Mouse (Mus musculus): ENCODE measurements around the gene Crtc3. TPM values are rescaled to one million over a fixed set of nuclear protein-coding genes. Genes with fewer than 3 reads are reported as not detected.
A peak's percentile ranks its signal among the peaks of the same experiment; 100 is the strongest.

The Crtc3 gene
- total and polyA plus RNA-seq, 2 experiments = 3.0 to 12.9 TPM

DNA sequence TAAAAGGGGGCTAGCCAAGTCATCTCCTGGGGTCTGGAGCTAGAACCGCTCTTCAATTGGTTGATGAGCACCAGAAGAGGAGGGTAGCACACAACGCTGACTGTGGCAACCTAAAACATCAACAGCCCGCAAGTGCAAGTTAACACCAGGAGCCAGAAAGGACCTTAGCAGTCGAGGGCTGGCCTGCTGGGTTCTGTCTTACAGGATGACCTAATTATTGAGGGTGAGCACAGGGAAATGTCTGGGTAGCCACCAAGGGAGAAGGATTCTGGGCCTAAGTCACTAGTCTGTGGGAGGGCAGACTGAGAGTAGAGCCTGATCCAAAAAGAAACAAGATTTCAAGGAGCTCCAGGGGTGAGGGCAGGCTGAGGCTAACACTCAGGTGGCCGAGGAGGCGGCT, 56.7 kb downstream of the Crtc3 start:
- no peak overlapping the region for H3K27ac ChIP-seq (replicated peaks; ENCODE audit: insufficient read depth, low read depth, low read length)
- H3K9ac ChIP-seq (ENCODE audit: low read depth, low read length) = no peak overlapping the region
- no peak for DNase-seq (ENCODE audit: extremely low read depth, low read depth, low spot score)
- H3K4me1 ChIP-seq (ENCODE audit: control insufficient read depth, insufficient read depth, low read length) = peaks cover 22% of the 10 kb centered on the region
- no peaks in the 10 kb centered on the region for H3K36me3 ChIP-seq (ENCODE audit: control insufficient read depth, insufficient read depth, low read length)
- peaks cover 9% of the 10 kb centered on the region; the same call in 1 of the 2 replicates for H3K79me2 ChIP-seq (ENCODE audit: control insufficient read depth, insufficient read depth, low read length)
- no peaks in the 10 kb centered on the region for H3K27me3 ChIP-seq (ENCODE audit: control insufficient read depth, insufficient read depth, low read length)
- WGBS = 87% methylated on average over 6 of the region's 6 CpGs
- no peak overlapping the region for H3K4me3 ChIP-seq (ENCODE audit: insufficient read depth, low read depth, low read length)
- TF ChIP-seq POLR2A (IDR thresholded peaks at IDR 0.05; ENCODE audit: extremely low read depth, insufficient read depth, low read length) (no peak), CTCF (IDR thresholded peaks at IDR 0.05; ENCODE audit: low read depth, low read length) (no peak)

DNA sequence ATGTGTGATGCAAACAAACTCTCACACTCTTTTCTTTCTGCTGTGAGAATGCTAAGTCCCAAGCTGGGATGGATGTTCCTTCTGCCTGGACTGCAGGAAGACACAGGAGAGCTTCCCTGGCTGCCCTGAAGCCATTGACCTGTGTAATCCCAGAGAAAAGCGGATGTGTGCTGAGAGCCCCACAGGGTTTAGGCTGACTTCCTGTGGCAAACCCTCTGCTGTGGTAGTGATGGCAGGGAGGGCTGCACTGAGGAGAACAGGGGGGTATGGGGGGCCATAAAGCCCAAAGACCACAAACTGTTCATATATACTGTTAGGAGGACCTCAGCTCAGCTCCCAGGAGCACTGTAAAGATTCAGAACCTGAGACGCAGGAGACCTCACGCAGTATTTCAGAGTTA, 57.3 kb downstream of the Crtc3 start:
- no peaks in the 10 kb centered on the region for H3K27me3 ChIP-seq (ENCODE audit: control insufficient read depth, insufficient read depth, low read length)
- no peak overlapping the region for H3K4me3 ChIP-seq (ENCODE audit: insufficient read depth, low read depth, low read length)
- WGBS = 87% methylated on average over 3 of the region's 3 CpGs
- H3K36me3 ChIP-seq (ENCODE audit: control insufficient read depth, insufficient read depth, low read length) = no peaks in the 10 kb centered on the region
- H3K27ac ChIP-seq (replicated peaks; ENCODE audit: insufficient read depth, low read depth, low read length) = no peak overlapping the region
- no peak for DNase-seq (ENCODE audit: extremely low read depth, low read depth, low spot score)
- TF ChIP-seq CTCF (IDR thresholded peaks at IDR 0.05; ENCODE audit: low read depth, low read length) (no peak), POLR2A (IDR thresholded peaks at IDR 0.05; ENCODE audit: extremely low read depth, insufficient read depth, low read length) (no peak)
- no peak overlapping the region for H3K9ac ChIP-seq (ENCODE audit: low read depth, low read length)
- H3K79me2 ChIP-seq (ENCODE audit: control insufficient read depth, insufficient read depth, low read length) = peaks cover 9% of the 10 kb centered on the region; the same call in 1 of the 2 replicates
- peaks cover 18% of the 10 kb centered on the region for H3K4me1 ChIP-seq (ENCODE audit: control insufficient read depth, insufficient read depth, low read length)

DNA sequence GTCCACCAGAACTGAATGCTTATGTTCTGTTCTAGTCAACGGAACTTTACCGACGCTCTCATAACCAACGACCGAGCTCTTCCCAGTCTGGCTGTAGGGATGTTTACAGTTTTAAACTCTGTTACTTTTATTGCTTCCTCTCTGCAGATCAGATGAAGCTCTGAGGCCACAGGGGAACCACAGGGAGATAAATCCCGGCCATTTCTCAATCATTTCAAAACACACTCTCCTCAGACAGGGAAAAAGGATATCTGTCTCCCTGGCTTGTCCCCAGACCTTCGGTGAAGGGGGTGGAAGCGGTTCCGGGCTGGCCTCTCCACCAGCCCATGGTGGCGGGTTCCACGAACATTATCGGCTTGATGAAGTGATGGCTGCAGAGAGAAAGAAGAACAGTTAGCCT, 59.3 kb downstream of the Crtc3 start:
- no peaks in the 10 kb centered on the region for H3K36me3 ChIP-seq (ENCODE audit: control insufficient read depth, insufficient read depth, low read length)
- TF ChIP-seq POLR2A (IDR thresholded peaks at IDR 0.05; ENCODE audit: extremely low read depth, insufficient read depth, low read length) (no peak), CTCF (IDR thresholded peaks at IDR 0.05; ENCODE audit: low read depth, low read length) (no peak)
- peaks cover 10% of the 10 kb centered on the region for H3K4me1 ChIP-seq (ENCODE audit: control insufficient read depth, insufficient read depth, low read length)
- peaks cover 6% of the 10 kb centered on the region; the same call in 1 of the 2 replicates for H3K79me2 ChIP-seq (ENCODE audit: control insufficient read depth, insufficient read depth, low read length)
- no peaks in the 10 kb centered on the region for H3K27me3 ChIP-seq (ENCODE audit: control insufficient read depth, insufficient read depth, low read length)
- WGBS = 68% methylated on average over 12 of the region's 12 CpGs
- no peak for DNase-seq (ENCODE audit: extremely low read depth, low read depth, low spot score)
- H3K27ac ChIP-seq (replicated peaks; ENCODE audit: insufficient read depth, low read depth, low read length) = peak overlapping the region; percentile 20; the same call in 1 of the 2 replicates
- no peak overlapping the region for H3K4me3 ChIP-seq (ENCODE audit: insufficient read depth, low read depth, low read length)
- no peak overlapping the region for H3K9ac ChIP-seq (ENCODE audit: low read depth, low read length)

DNA sequence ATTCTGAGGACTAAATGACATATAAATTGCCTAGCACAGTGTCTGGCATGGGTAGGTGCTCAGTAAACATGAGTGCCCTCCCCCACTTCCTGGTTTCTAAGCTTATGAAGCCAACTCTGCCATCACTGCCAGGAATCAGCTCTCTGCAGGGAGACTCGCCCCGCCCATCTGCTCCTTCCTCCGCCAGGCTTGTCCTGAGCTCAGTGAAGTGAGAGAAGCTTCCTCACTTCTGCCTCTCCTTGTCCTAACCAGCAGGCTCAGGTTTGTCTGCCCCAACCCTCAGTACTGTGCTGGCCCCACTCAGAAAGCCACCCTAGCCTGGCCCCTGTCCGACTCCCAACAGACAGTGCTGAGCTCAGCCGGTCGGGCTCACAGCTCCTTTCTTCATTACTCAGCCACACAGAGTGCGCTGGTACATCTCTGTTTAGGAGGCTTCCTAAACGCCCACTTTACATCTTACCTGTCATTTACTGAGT, 59.9 kb downstream of the Crtc3 start:
- H3K79me2 ChIP-seq (ENCODE audit: control insufficient read depth, insufficient read depth, low read length) = peaks cover 6% of the 10 kb centered on the region; the same call in 1 of the 2 replicates
- peak; percentile 58 for DNase-seq (ENCODE audit: extremely low read depth, low read depth, low spot score)
- no peak for TF ChIP-seq POLR2A (IDR thresholded peaks at IDR 0.05; ENCODE audit: extremely low read depth, insufficient read depth, low read length)
- TF ChIP-seq CTCF (IDR thresholded peaks at IDR 0.05; ENCODE audit: low read depth, low read length) = no peak
- no peak overlapping the region for H3K4me3 ChIP-seq (ENCODE audit: insufficient read depth, low read depth, low read length)
- H3K9ac ChIP-seq (ENCODE audit: low read depth, low read length) = no peak overlapping the region
- H3K27me3 ChIP-seq (ENCODE audit: control insufficient read depth, insufficient read depth, low read length) = no peaks in the 10 kb centered on the region
- H3K4me1 ChIP-seq (ENCODE audit: control insufficient read depth, insufficient read depth, low read length) = peaks cover 10% of the 10 kb centered on the region
- peak overlapping the region; percentile 20 for H3K27ac ChIP-seq (replicated peaks; ENCODE audit: insufficient read depth, low read depth, low read length)
- H3K36me3 ChIP-seq (ENCODE audit: control insufficient read depth, insufficient read depth, low read length) = no peaks in the 10 kb centered on the region
- whole genome bisulfite sequencing = 42% methylated on average over 8 of the region's 8 CpGs

DNA sequence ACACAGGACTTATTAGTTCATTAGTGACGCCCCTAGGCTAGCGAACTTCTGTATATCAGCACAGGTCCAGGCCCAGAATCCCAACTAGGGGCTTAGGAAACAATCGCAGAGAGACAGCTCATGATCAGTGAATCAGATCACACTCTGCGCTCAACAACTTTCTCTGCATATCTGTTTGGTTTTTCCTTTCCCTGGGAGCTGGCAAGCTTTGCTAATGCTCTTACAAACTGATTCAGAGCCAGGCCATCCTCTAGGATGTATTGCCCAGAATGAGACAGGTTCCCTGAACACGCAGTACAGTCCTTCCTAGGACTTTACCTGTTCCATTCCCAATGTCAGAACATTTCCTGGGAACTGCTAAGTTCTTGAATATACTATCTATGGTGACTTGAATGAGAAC, 61.7 kb downstream of the Crtc3 start:
- 93% methylated on average over 5 of the region's 5 CpGs for WGBS
- Histone ChIP-seq H3K27me3 (ENCODE audit: control insufficient read depth, insufficient read depth, low read length) (no peaks in the 10 kb centered on the region), H3K4me1 (ENCODE audit: control insufficient read depth, insufficient read depth, low read length) (peaks cover 10% of the 10 kb centered on the region), H3K36me3 (ENCODE audit: control insufficient read depth, insufficient read depth, low read length) (no peaks in the 10 kb centered on the region), H3K27ac (replicated peaks; ENCODE audit: insufficient read depth, low read depth, low read length) (no peak overlapping the region), H3K79me2 (ENCODE audit: control insufficient read depth, insufficient read depth, low read length) (no peaks in the 10 kb centered on the region), H3K9ac (ENCODE audit: low read depth, low read length) (no peak overlapping the region), H3K4me3 (ENCODE audit: insufficient read depth, low read depth, low read length) (no peak overlapping the region)
- TF ChIP-seq POLR2A (IDR thresholded peaks at IDR 0.05; ENCODE audit: extremely low read depth, insufficient read depth, low read length) (no peak), CTCF (IDR thresholded peaks at IDR 0.05; ENCODE audit: low read depth, low read length) (no peak)
- no peak for DNase-seq (ENCODE audit: extremely low read depth, low read depth, low spot score)

DNA sequence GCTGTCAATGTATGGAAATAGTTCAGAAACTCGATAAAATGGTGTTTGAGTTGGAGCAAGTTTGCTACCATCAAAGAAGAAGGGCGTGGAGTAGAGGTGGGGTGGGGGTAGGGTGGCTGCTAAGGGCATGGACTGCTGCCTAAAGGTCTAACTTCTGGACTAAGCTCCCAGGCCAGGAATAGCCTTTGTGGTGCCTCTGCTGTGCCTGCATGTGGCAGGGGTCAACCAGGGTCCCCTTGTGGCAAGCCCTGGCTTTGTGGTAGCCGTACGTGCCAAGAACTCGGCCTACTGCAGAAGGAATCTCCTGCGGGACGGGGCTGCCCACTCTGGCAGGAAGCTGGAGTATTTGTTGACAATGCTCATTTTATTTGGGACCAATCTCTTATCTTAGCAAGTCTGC, 62.8 kb downstream of the Crtc3 start:
- Histone ChIP-seq H3K79me2 (ENCODE audit: control insufficient read depth, insufficient read depth, low read length) (no peaks in the 10 kb centered on the region), H3K27me3 (ENCODE audit: control insufficient read depth, insufficient read depth, low read length) (no peaks in the 10 kb centered on the region), H3K36me3 (ENCODE audit: control insufficient read depth, insufficient read depth, low read length) (no peaks in the 10 kb centered on the region), H3K4me3 (ENCODE audit: insufficient read depth, low read depth, low read length) (no peak overlapping the region), H3K9ac (ENCODE audit: low read depth, low read length) (no peak overlapping the region), H3K27ac (replicated peaks; ENCODE audit: insufficient read depth, low read depth, low read length) (no peak overlapping the region), H3K4me1 (ENCODE audit: control insufficient read depth, insufficient read depth, low read length) (peaks cover 10% of the 10 kb centered on the region)
- DNase-seq (ENCODE audit: extremely low read depth, low read depth, low spot score) = no peak
- TF ChIP-seq CTCF (IDR thresholded peaks at IDR 0.05; ENCODE audit: low read depth, low read length) = no peak
- no peak for TF ChIP-seq POLR2A (IDR thresholded peaks at IDR 0.05; ENCODE audit: extremely low read depth, insufficient read depth, low read length)
- WGBS = 60% methylated on average over 7 of the region's 7 CpGs

Data from liver, adult 2 months (tissue).